Mouse (Mus musculus) E14TG2a.4 (cell line): ENCODE data around the gene Bmp8a.

Experiments used
- CTCF ChIP-seq: conservative IDR thresholded peaks from 2 replicates; pipeline ENCODE4 v1.5.1; 2014; ENCODE audit warnings: low read length
- NANOG ChIP-seq: IDR thresholded peaks from 2 replicates; pipeline ENCODE4 v1.6.1; 2014; ENCODE audit warnings: borderline replicate concordance, low read length, mixed read lengths

- TF ChIP-seq CTCF (no peak), NANOG (no peak)
These were observed 31.2 kb downstream of the Bmp8a start for GRCm38 (mm10) chr4:123311845-123312244.
